Mouse (Mus musculus) spleen, adult 2 months (tissue): Measurements from ENCODE around the gene Zkscan2. TPM values are rescaled to one million over a fixed set of nuclear protein-coding genes. Genes with fewer than 3 reads are reported as not detected.

Experiments used
- DNase-seq, 2 experiments: peaks; one replicate each; pipeline versions ENCODE4 v3.0.0 to v3.0.0-alpha.2; 2012 to 2021; ENCODE audit warnings: low spot score in 2 of 2, low read depth in 1 of 2
- H3K27ac ChIP-seq: fragments of 200-500 bp; 2 replicates; pipeline ENCODE4 v1.5.1; 2012; ENCODE audit warnings: low read length, inconsistent platforms; ENCODE audit not compliant: insufficient read depth
- H3K27me3 ChIP-seq: fragments of 200-500 bp; 2 replicates; pipeline ENCODE4 v1.6.1; 2012; ENCODE audit warnings: mild to moderate bottlenecking, moderate library complexity, low read length, inconsistent platforms; ENCODE audit not compliant: control insufficient read depth, insufficient read depth
- H3K36me3 ChIP-seq: fragments of 200-500 bp; 2 replicates; pipeline ENCODE4 v1.6.1; 2012; ENCODE audit warnings: mild to moderate bottlenecking, low read length, inconsistent platforms; ENCODE audit not compliant: control insufficient read depth, insufficient read depth
- H3K4me1 ChIP-seq: fragments of 200-500 bp; 2 replicates; pipeline ENCODE4 v1.6.1; 2011; ENCODE audit warnings: inconsistent platforms; ENCODE audit not compliant: control insufficient read depth, insufficient read depth, insufficient read length
- H3K4me3 ChIP-seq: fragments of 200-500 bp; 2 replicates; pipeline ENCODE4 v1.5.1; 2011; ENCODE audit warnings: mild to moderate bottlenecking, inconsistent platforms; ENCODE audit not compliant: insufficient read depth, insufficient read length; ENCODE audit errors: extremely low read depth
- CTCF ChIP-seq: fragments of 200-500 bp; IDR thresholded peaks from 2 replicates; pipeline ENCODE4 v1.5.1; 2011; ENCODE audit warnings: mild to moderate bottlenecking, inconsistent platforms; ENCODE audit not compliant: insufficient read depth, insufficient read length, insufficient replicate concordance; ENCODE audit errors: extremely low read depth
- POLR2A ChIP-seq: fragments of 200-500 bp; IDR thresholded peaks from 2 replicates; pipeline ENCODE4 v1.6.1; 2011; ENCODE audit warnings: low read depth, low read length, inconsistent platforms
- whole genome bisulfite sequencing: fragments of 180-500 bp; shearing (Covaris S2); methylation state at CpG from one replicate; pipeline ENCODE4 v1.1.7; 2018; 5-methylcytosine and 5-hydroxymethylcytosine counted together
- polyA plus RNA-seq: library from polyadenylated mRNA; depleted of rRNA; stranded (reverse); fragments of >200 nt; gene quantifications from 2 replicates; pipeline ENCODE4 v1.2.3, GENCODE M21; 2012; rRNA removed

Zkscan2 gene
- polyA plus RNA-seq: 0.04 TPM in 2 replicates

DNA sequence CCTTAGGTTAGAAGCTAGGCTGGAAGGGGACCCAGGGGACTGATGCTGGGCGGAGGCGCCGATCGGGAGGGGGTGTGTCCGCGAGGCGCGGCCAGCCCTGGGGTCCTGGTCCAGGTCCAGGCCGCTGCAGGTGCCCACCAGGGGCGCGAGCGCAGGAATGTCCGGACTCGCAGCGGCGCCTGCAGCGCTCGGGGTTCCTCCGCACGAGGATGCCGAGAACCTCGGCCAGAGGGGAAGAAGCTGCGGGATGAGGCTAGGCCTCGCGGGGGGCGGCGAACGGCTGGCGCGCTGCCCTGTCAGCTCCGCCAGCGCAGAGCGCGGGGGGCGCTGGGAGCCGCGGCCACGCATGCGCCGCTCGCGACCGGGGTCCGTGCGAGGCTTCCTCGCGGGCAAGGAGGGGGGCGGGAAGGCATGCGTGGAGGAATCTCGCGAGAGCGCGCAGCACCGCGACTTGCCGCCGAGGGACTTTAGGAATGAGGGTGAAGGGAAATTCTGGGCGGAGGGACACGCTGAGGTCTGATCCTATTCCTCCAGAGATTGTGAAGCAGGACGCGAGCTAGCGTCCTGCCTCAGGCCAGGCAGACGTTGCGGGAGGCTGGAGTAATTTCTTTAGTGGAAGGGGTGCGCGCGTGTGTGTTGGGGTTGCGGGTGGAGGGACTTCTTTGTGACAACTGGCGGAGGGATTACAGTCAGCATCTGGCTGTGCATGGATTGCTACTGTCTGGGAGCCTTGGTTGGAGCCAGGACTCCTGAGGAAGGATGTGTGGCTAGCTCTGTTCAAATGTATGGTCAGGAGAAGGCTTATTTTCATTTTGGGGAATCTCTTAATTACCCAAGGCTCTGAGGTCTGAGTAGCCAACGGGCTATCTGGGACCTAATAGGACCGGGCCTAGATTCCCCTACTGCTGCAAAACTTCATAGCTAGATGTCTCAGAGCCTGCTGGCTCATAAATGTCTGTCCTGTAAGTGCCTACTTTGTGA lies at the start of gene Zkscan2:
TSS of gene Zkscan2 (minus strand) at position 211 of the 981 bp plus-strand sequence.
- H3K4me1 ChIP-seq: peaks cover 4% of the 10 kb centered on the region; the same call in 1 of the 2 replicates
- H3K27me3 ChIP-seq: peaks cover 2% of the 10 kb centered on the region; the same call in 1 of the 2 replicates
- no peak for TF ChIP-seq CTCF
- no peak for TF ChIP-seq POLR2A
- H3K4me3 ChIP-seq: no peak within 1 kb of the TSS
- DNase-seq: peak in 1 of 2 experiments; percentile 16
- no peaks in the 10 kb centered on the region for H3K36me3 ChIP-seq
- 5% methylated on average over 70 of the region's 71 CpGs for WGBS
- no peak within 1 kb of the TSS for H3K27ac ChIP-seq

DNA sequence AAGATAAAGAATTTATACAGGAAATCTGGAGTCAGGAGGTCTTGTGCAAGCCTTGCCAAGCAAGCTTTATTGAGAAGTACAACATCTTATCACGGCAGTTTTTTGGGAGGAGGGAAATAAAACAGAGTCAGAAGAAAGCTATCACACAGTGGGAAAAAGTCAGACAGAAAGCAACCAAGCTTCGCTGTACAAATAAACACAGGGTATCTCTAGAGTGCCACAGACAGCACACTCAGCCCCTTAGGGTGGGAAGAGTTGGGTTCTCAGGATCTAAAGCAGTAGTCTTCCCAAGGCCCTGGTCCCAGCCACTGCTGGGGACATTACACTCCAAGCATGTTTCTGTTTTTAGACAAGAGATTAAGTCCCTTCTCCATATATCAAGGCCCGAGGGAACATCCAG lies 28.9 kb upstream of the Zkscan2 start:
- no peak overlapping the region for H3K27ac ChIP-seq
- no peak overlapping the region for H3K4me3 ChIP-seq
- DNase-seq: no peak
- WGBS: 69% methylated on average over 3 of the region's 3 CpGs
- TF ChIP-seq POLR2A (no peak), CTCF (no peak)
- H3K4me1 ChIP-seq: no peaks in the 10 kb centered on the region
- H3K36me3 ChIP-seq: no peaks in the 10 kb centered on the region
- H3K27me3 ChIP-seq: no peaks in the 10 kb centered on the region

DNA sequence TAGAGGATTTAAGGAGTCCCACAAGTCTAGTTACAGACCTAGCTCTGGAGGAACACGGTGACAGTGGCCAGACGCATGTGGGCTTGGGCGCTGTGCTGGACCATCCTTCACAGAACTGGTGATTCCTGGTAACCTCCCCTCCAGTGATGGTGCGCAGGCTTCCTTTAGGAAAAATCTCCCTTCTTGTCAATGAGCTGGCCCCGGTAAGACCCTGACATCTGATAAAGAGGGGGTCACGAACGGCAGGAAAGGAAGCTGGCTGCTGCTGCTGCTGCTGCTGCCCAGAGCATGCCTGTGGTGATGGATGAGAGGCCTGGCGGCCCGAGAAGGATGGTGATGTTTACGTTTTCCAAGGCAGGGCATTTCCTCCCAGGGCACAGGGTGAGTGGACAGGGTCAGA lies 25.5 kb upstream of the Zkscan2 start:
- TF ChIP-seq CTCF (no peak), POLR2A (no peak)
- 43% methylated on average over 10 of the region's 10 CpGs for WGBS
- H3K36me3 ChIP-seq: no peaks in the 10 kb centered on the region

DNA sequence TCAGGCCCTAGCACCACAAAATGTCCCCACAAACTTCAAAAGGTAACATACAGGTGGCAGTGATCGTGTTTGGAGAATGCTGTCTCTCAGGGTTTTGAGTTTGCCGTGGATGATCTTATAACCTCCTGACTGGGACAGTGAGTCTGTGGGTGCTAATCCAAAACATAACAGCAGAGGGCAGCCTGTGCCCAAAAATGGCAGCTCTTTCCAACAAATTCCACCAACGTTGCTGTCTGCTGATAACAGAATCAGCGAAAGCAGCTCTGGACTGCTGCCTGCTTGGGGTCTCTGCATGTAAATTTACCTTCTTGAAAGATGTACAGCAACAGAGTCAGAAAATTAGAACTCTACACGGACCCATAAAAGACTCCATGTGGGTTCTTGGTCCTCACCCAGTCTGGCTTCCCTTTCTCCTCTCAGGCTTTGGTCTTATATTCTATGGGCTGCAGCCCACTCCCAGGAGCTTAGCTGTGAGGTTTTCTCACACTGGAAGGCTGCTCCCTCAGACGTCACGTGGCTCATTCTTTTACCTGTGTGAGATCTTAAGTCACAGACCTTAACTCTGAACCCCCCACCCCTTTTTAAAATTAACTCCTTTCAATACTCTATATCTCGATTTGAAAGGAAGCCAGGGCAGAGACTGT lies 24.1 kb upstream of the Zkscan2 start:
- TF ChIP-seq CTCF (no peak), POLR2A (no peak)
- Histone ChIP-seq H3K4me3 (no peak overlapping the region), H3K36me3 (no peaks in the 10 kb centered on the region), H3K27me3 (no peaks in the 10 kb centered on the region), H3K27ac (no peak overlapping the region), H3K4me1 (no peaks in the 10 kb centered on the region)
- DNase-seq: peak in 1 of 2 experiments; percentile 8
- WGBS: 30% methylated on average over 8 of the region's 8 CpGs

More for the DNA sequence above, 25.5 kb upstream of the Zkscan2 start:
- Histone ChIP-seq H3K4me3 (no peak overlapping the region), H3K27me3 (no peaks in the 10 kb centered on the region), H3K4me1 (no peaks in the 10 kb centered on the region), H3K27ac (no peak overlapping the region)
- DNase-seq: no peak

DNA sequence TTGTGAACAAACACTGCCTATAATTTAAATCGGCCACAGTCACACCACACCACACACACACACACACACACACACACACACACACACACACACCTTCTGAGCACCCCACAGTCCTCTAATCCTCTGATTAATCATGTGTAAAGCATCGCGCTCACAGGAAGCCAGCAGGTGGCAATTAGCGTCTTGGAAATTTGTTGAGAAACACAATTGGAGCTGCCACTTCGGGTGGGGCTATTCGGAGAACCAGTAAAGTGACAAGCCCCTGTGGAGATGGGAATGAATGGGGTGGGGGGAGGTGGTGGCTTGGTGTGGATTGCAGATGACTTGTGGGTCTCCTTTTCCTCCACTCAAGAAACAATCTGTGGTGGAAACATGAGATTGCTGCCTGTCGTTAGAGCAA lies 7.7 kb upstream of the Zkscan2 start:
- H3K27me3 ChIP-seq: no peaks in the 10 kb centered on the region
- H3K4me1 ChIP-seq: no peaks in the 10 kb centered on the region
- WGBS: 85% methylated on average over 7 of the region's 7 CpGs
- TF ChIP-seq POLR2A: no peak
- no peak for TF ChIP-seq CTCF
- DNase-seq: no peak
- H3K4me3 ChIP-seq: no peak overlapping the region
- H3K36me3 ChIP-seq: no peaks in the 10 kb centered on the region
- no peak overlapping the region for H3K27ac ChIP-seq

DNA sequence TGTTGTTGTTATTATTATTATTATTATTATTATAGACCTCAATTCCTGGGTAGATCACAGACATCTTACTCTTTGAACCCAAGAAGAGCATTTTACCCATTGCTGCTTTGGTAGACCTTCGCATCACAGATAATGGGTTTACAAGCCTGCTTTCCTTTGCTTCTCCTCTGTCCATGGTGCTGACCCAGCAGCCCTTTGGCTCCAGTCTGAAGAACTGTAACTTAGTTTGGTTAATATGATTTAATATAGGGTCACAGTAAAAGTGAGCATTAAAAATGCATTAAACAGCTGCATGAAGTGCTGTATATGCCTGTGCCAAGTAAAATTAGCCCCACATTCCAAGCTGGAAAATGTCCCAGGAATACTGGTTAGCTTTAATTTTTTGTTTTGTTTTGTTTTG lies 3.1 kb upstream of the Zkscan2 start:
- Histone ChIP-seq H3K4me1 (peaks cover 4% of the 10 kb centered on the region; the same call in 1 of the 2 replicates), H3K27me3 (peaks cover 2% of the 10 kb centered on the region; the same call in 1 of the 2 replicates), H3K4me3 (no peak overlapping the region), H3K36me3 (no peaks in the 10 kb centered on the region), H3K27ac (no peak overlapping the region)
- TF ChIP-seq POLR2A: no peak
- TF ChIP-seq CTCF: no peak
- WGBS: 64% methylated on average over 1 of the region's 1 CpGs
- no peak for DNase-seq
